In genomic region chr9:48236455-48236854, GRCm38 (mm10) we compare ENCODE assay signal across 22 mouse cellular contexts.
A peak's percentile ranks its signal among the peaks of the same experiment; 100 is the strongest.
DNase-seq lines count a peak whose midpoint lies in the region; ATAC-seq lines count a peak whose summit lies in the region.
"Had no signal": no experiment of that assay in that cellular context is flagged by ENCODE, and none has a peak within 500 bp of the region (broad histone marks: within the 10 kb centered on the region; RNA-seq: fewer than 3 reads in every experiment).

No protein-coding gene starts in this region.

- DNase-seq in frontal cortex, postnatal 25 days (ENCODE audit: low spot score in 2 of 2) = no peak
- peak; percentile 33 for DNase-seq in layer of hippocampus, adult 11-12 months (ENCODE audit: low spot score)
- no peak for DNase-seq in layer of hippocampus, postnatal 36 days
- peak; percentile 15 for DNase-seq in right cerebral cortex, adult 18-20 months
- no peak for DNase-seq in right cerebral cortex, postnatal 4 days
- DNase-seq in brain, adult 2 months (ENCODE audit: low read depth, low spot score) = peak; percentile 45
- DNase-seq: adrenal gland, adult 8-10 months; adrenal gland, postnatal 14 days; adrenal gland, postnatal 36 days; B cell, adult 2 months; cerebellum, adult 11 months; cerebellum, adult 18-20 months; cerebellum, adult 8-10 months; cerebellum, adult 9-11 months; cerebellum, postnatal 14 days; cerebellum, postnatal 36 days; embryo, embryonic 11 days had no signal

- ATAC-seq in frontal cortex, adult (ENCODE audit: low TSS enrichment) = peak; percentile 85
- ATAC-seq: activated CD4-positive, CD25-positive, alpha-beta regulatory T cell, adult 4 months; CD4-positive, CD25-positive, alpha-beta regulatory T cell, adult 4 months; forebrain, embryonic 14.5 days; Patski had no signal

Comparison
In these comparisons a context has a peak if more than half of its experiments do, and no peak if none do; other contexts are left out.
1. DNase-seq: peak in layer of hippocampus, adult 11-12 months (single experiment), right cerebral cortex, adult 18-20 months (single experiment) and brain, adult 2 months (single experiment); none in frontal cortex, postnatal 25 days (0 of 2), layer of hippocampus, postnatal 36 days (0 of 2) and right cerebral cortex, postnatal 4 days (single experiment).